Comparison of ENCODE assay signal across 17 mouse cellular contexts in genomic region chr17:24573811-24574210, GRCm38 (mm10). TPM values are rescaled to one million over a fixed set of nuclear protein-coding genes. Genes with fewer than 3 reads are reported as not detected.
"Had no signal": no experiment of that assay in that cellular context is flagged by ENCODE, and none has a peak within 500 bp of the region (broad histone marks: within the 10 kb centered on the region; RNA-seq: fewer than 3 reads in every experiment).

No protein-coding gene starts in this region.

- H3K9me3 ChIP-seq: neural tube, embryonic 12.5 days; neural tube, embryonic 13.5 days; neural tube, embryonic 15.5 days; stomach, embryonic 15.5 days had no signal

- H3K27me3 ChIP-seq: neural tube, embryonic 12.5 days; neural tube, embryonic 13.5 days; neural tube, embryonic 15.5 days; stomach, embryonic 15.5 days had no signal

- H3K4me3 ChIP-seq: neural tube, embryonic 12.5 days; neural tube, embryonic 13.5 days; neural tube, embryonic 15.5 days; stomach, embryonic 15.5 days had no signal

- H3K9ac ChIP-seq: neural tube, embryonic 12.5 days; neural tube, embryonic 13.5 days; neural tube, embryonic 15.5 days; stomach, embryonic 15.5 days had no signal

- H3K27ac ChIP-seq: neural tube, embryonic 12.5 days; neural tube, embryonic 13.5 days; neural tube, embryonic 15.5 days; stomach, embryonic 15.5 days; stomach, postnatal 0 days had no signal

- H3K4me1 ChIP-seq: neural tube, embryonic 12.5 days; neural tube, embryonic 13.5 days; neural tube, embryonic 15.5 days; stomach, embryonic 15.5 days had no signal

- DNase-seq: retina, postnatal 1 day; right cerebral cortex, adult 18-20 months; right cerebral cortex, postnatal 25 days; right cerebral cortex, postnatal 4 days; spleen, adult 18-20 months; thymus, adult 18-20 months; thymus, adult 2 months; thymus, postnatal 14 days; thymus, postnatal 25 days; thymus, postnatal 36 days; thymus, postnatal 4 days had no signal

- H3K4me2 ChIP-seq: neural tube, embryonic 12.5 days; neural tube, embryonic 13.5 days; neural tube, embryonic 15.5 days; stomach, embryonic 15.5 days had no signal

RNA-seq across cellular contexts. Expression of gene Rab26, which starts 39.8 kb away (rescaled TPM):
- total RNA-seq: neutrophil, adult 5-6 weeks had no signal
